Mouse (Mus musculus) ovary, adult 2 months (tissue): ENCODE data around the gene Ipo4. TPM values are rescaled to one million over a fixed set of nuclear protein-coding genes. Genes with fewer than 3 reads are reported as not detected.

Experiments
- polyA plus RNA-seq: library from polyadenylated mRNA; depleted of rRNA; stranded (reverse); fragments of >200 nt; gene quantifications from 2 replicates; pipeline ENCODE4 v1.2.3, GENCODE M21; 2012; rRNA removed

Ipo4 gene
- polyA plus RNA-seq = 164 and 192 TPM in 2 replicates

GRCm38 (mm10) chr14:55635523-55636007 is at the start of gene Ipo4:
Gene Ipo4 (minus strand): TSS chr14:55635957.

GRCm38 (mm10) chr14:55681160-55682117 is 45.7 kb upstream of the Ipo4 start, which contains the start of gene Tinf2:
Gene Tinf2 (minus strand): TSS chr14:55681820.

DNA sequence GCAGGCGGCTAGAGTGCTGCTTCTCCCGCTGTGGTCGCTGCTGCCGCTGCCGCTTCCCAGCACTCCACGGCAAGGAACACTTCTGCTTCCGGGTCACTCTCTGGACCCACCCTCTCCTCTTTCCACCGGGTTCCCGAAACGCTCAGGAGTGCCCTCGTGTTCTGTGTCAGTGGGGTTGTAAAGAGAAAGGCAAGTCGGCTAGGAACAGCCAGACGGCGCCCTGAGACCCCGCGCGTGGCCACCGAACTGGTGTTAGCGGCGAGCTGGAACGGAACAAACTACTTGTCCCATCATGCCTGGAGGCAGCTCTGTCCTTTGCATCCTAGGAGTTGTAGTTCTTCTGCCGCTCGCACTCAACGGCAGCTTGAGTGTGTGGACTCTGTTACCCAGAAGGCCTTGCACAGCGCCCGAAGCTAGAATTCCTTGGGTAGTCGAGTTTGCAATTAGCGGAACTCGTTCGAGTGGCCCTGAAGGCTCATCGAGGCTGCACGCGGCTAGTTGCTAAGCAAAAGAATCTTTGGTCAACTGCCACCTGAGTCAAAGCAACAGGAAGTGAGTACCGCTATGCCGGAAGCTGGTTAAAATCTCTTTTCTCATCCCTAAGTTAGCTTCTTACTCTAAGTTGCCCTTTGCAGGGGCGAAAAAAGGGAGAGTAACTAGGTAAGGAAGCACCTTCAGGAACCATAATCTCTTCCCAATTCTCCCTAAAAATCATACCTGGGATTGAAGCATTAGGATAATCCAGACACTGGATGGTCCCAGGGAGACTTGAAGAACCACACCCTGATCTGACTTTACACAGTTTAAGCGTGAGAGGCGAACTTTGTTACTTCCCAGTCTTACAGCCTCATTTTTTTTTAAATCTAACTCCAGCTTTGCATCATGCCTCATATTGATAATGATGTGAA is 36.3 kb upstream of the Ipo4 start, which contains the start of the genes Gmpr2 and Nedd8:
TSS of gene Gmpr2 (plus strand) at position 109 of the 908 bp plus-strand sequence.
TSS of gene Nedd8 (minus strand) at position 292 of the 908 bp plus-strand sequence.

GRCm38 (mm10) chr14:55659960-55660573 is 24.3 kb upstream of the Ipo4 start, which contains the start of gene Mdp1:
Gene Mdp1 (minus strand): TSS chr14:55660508.

GRCm38 (mm10) chr14:55649884-55650283 is 14.1 kb upstream of the Ipo4 start, which contains the start of gene Tssk4:
Gene Tssk4 (plus strand): TSS chr14:55650184.

GRCm38 (mm10) chr14:55643060-55643907 is 7.5 kb upstream of the Ipo4 start, which contains the start of gene Tm9sf1:
Gene Tm9sf1 (minus strand): TSS chr14:55643806.

DNA sequence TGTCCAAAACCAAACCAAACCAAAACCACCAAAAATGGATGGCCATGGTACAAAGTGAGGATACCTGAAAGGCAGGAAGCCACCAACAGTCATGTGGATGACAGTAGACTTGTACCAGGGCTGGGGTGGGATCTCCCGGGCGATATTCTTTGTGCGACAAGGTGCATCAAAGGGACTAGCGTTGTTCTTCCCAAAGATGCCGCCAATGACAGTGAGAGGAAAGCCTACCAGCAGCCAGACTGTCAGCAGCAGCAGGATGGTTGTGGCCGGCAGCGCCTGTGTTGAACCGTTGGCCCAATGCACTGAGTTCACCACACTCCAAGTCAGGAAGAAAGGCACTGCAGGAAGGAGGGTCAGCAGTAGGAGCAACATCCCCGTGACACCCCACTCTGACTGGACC is 2.0 kb upstream of the Ipo4 start, which contains the start of gene Gm49378:
TSS of gene Gm49378 (minus strand) at position 101 of the 400 bp plus-strand sequence.

GRCm38 (mm10) chr14:55617822-55618221 is 17.9 kb downstream of the Ipo4 start, which contains the start of gene Rec8:
Gene Rec8 (plus strand): TSS chr14:55618037.

DNA sequence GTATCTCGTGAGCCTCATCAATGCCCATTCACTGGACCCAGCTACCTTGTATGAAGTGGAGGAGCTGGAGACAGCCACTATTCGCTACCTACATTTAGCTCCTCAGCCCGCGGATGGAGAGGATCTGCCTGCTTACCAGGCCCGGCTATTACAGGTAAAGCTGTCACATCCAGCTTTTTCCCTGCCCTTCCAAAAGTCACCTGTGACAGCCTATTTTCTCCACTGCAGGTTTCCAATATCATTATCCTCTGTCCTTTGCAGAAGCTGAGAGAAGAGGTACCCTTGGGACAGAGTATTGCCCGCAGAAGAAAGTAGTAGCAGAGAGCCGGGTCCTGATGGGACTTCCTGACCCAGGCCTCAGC is 32.5 kb downstream of the Ipo4 start, which contains the start of gene Irf9:
TSS of gene Irf9 (plus strand) at position 301 of the 362 bp plus-strand sequence.

GRCm38 (mm10) chr14:55591331-55591891 is 44.3 kb downstream of the Ipo4 start, which contains the start of gene Rnf31:
Gene Rnf31 (plus strand): TSS chr14:55591708.

GRCm38 (mm10) chr14:55590748-55591330 is 44.9 kb downstream of the Ipo4 start, which contains the start of gene Psme2:
Gene Psme2 (minus strand): TSS chr14:55591113.

GRCm38 (mm10) chr14:55584702-55585565 is 50.8 kb downstream of the Ipo4 start, which contains the start of gene Emc9:
Gene Emc9 (minus strand): TSS chr14:55585302.

GRCm38 (mm10) chr14:55577871-55578667 is 57.7 kb downstream of the Ipo4 start, which contains the start of gene Psme1:
Gene Psme1 (plus strand): TSS chr14:55578123.

Other genes starting within 250 kb of the Ipo4 start
- 33.2 and 44.9 TPM in 2 replicates for gene Dhrs4, start 157.2 kb downstream of the Ipo4 start, polyA plus RNA-seq
- gene Carmil3, start 145.3 kb downstream of the Ipo4 start, polyA plus RNA-seq = 30.9 and 45.4 TPM in 2 replicates
- gene Cpne6, start 125.5 kb downstream of the Ipo4 start, polyA plus RNA-seq = 0.11 and 0.29 TPM in 2 replicates
- gene Nrl, start 111.0 kb downstream of the Ipo4 start, polyA plus RNA-seq = 0.25 and 0.51 TPM in 2 replicates
- gene Pck2, start 95.7 kb downstream of the Ipo4 start, polyA plus RNA-seq = 114 and 117 TPM in 2 replicates
- gene Dcaf11, start 76.0 kb downstream of the Ipo4 start, polyA plus RNA-seq = 107 and 112 TPM in 2 replicates
- 1.3 and 2.9 TPM in 2 replicates for gene A730061H03Rik, start 75.6 kb downstream of the Ipo4 start, polyA plus RNA-seq
- gene Fitm1, start 60.3 kb downstream of the Ipo4 start, polyA plus RNA-seq = 1.9 and 2.0 TPM in 2 replicates
- gene Psme1, start 57.8 kb downstream of the Ipo4 start, polyA plus RNA-seq = 58.3 and 96.0 TPM in 2 replicates
- gene Emc9, start 50.7 kb downstream of the Ipo4 start, polyA plus RNA-seq = 19.9 and 28.3 TPM in 2 replicates
- gene Psme2, start 44.8 kb downstream of the Ipo4 start, polyA plus RNA-seq = 46.8 and 51.0 TPM in 2 replicates
- gene Rnf31, start 44.2 kb downstream of the Ipo4 start, polyA plus RNA-seq = 42.3 and 49.7 TPM in 2 replicates
- gene Irf9, start 32.4 kb downstream of the Ipo4 start, polyA plus RNA-seq = 65.1 and 79.5 TPM in 2 replicates
- 6.2 and 9.8 TPM in 2 replicates for gene Rec8, start 17.9 kb downstream of the Ipo4 start, polyA plus RNA-seq
- 26.7 and 33.9 TPM in 2 replicates for gene Gm49378, start 1.9 kb upstream of the Ipo4 start, polyA plus RNA-seq
- 122 and 137 TPM in 2 replicates for gene Tm9sf1, start 7.8 kb upstream of the Ipo4 start, polyA plus RNA-seq
- 0.90 and 1.4 TPM in 2 replicates for gene Tssk4, start 14.2 kb upstream of the Ipo4 start, polyA plus RNA-seq
- gene Mdp1, start 24.6 kb upstream of the Ipo4 start, polyA plus RNA-seq = 16.1 and 21.4 TPM in 2 replicates
- 13.6 and 17.9 TPM in 2 replicates for gene Gmpr2, start 36.0 kb upstream of the Ipo4 start, polyA plus RNA-seq
- gene Nedd8, start 36.2 kb upstream of the Ipo4 start, polyA plus RNA-seq = 199 and 293 TPM in 2 replicates
- 10.7 and 14.9 TPM in 2 replicates for gene Tinf2, start 45.9 kb upstream of the Ipo4 start, polyA plus RNA-seq
- gene Tgm1, start 78.0 kb upstream of the Ipo4 start, polyA plus RNA-seq = 1.5 and 1.9 TPM in 2 replicates
- gene Rabggta, start 86.3 kb upstream of the Ipo4 start, polyA plus RNA-seq = 47.9 and 58.1 TPM in 2 replicates
- gene Dhrs1, start 109.7 kb upstream of the Ipo4 start, polyA plus RNA-seq = 42.0 and 65.0 TPM in 2 replicates
- gene Nop9, start 109.7 kb upstream of the Ipo4 start, polyA plus RNA-seq = 14.0 and 19.1 TPM in 2 replicates
- 1.9 TPM in 2 replicates for gene Cideb, start 122.5 kb upstream of the Ipo4 start, polyA plus RNA-seq
- 0.84 and 1.5 TPM in 2 replicates for gene Ltb4r2, start 125.5 kb upstream of the Ipo4 start, polyA plus RNA-seq
- gene Ltb4r1, start 130.0 kb upstream of the Ipo4 start, polyA plus RNA-seq = 2.2 and 2.8 TPM in 2 replicates
- 16.8 and 28.3 TPM in 2 replicates for gene Adcy4, start 148.1 kb upstream of the Ipo4 start, polyA plus RNA-seq
- 9.8 and 12.0 TPM in 2 replicates for gene Ripk3, start 152.9 kb upstream of the Ipo4 start, polyA plus RNA-seq
- 48.6 and 49.5 TPM in 2 replicates for gene Nfatc4, start 187.2 kb upstream of the Ipo4 start, polyA plus RNA-seq
- gene Nynrin, start 218.1 kb upstream of the Ipo4 start, polyA plus RNA-seq = 16.1 and 17.4 TPM in 2 replicates
- gene Cbln3, start 248.4 kb upstream of the Ipo4 start, polyA plus RNA-seq = 0.63 and 0.67 TPM in 2 replicates
- gene Khnyn, start 249.0 kb upstream of the Ipo4 start, polyA plus RNA-seq = 21.0 and 21.5 TPM in 2 replicates